Mouse (Mus musculus) thymus, adult 2 months (tissue): ENCODE measurements around the gene Zmynd10. TPM values are rescaled to one million over a fixed set of nuclear protein-coding genes. Genes with fewer than 3 reads are reported as not detected.
A peak's percentile ranks its signal among the peaks of the same experiment; 100 is the strongest.

ENCODE experiments used
- DNase-seq: peaks from one replicate; pipeline ENCODE4 v3.0.0; 2021
- H3K27ac ChIP-seq: fragments of 200-500 bp; 2 replicates; pipeline ENCODE4 v1.5.1; 2012; ENCODE audit warnings: low read length, control low read depth; ENCODE audit not compliant: control insufficient read depth, insufficient read depth
- H3K27me3 ChIP-seq: fragments of 200-500 bp; 2 replicates; pipeline ENCODE4 v1.6.1; 2012; ENCODE audit warnings: mild to moderate bottlenecking, low read length, moderate library complexity, mixed read lengths; ENCODE audit not compliant: control insufficient read depth, insufficient read depth
- H3K36me3 ChIP-seq: fragments of 200-500 bp; 2 replicates; pipeline ENCODE4 v1.6.1; 2012; ENCODE audit warnings: mild to moderate bottlenecking, low read length, moderate library complexity; ENCODE audit not compliant: control insufficient read depth, insufficient read depth
- H3K4me1 ChIP-seq: fragments of 200-500 bp; replicated peaks from 2 replicates; pipeline ENCODE4 v1.6.1; 2012; ENCODE audit warnings: low read length; ENCODE audit not compliant: control insufficient read depth, insufficient read depth
- H3K4me3 ChIP-seq: fragments of 200-500 bp; 2 replicates; pipeline ENCODE4 v1.5.1; 2012; ENCODE audit warnings: mild to moderate bottlenecking, low read length, control low read depth, moderate library complexity; ENCODE audit not compliant: control insufficient read depth, insufficient read depth
- CTCF ChIP-seq: fragments of 200-500 bp; IDR thresholded peaks from 2 replicates; pipeline ENCODE4 v1.5.1; 2012; ENCODE audit warnings: mild to moderate bottlenecking, control low read depth, low read length, moderate library complexity, borderline replicate concordance; ENCODE audit not compliant: control insufficient read depth, poor library complexity, insufficient read depth; ENCODE audit errors: extremely low read depth
- POLR2A ChIP-seq: fragments of 200-500 bp; IDR thresholded peaks from 2 replicates; pipeline ENCODE4 v1.6.1; 2012; ENCODE audit warnings: mild to moderate bottlenecking, low read length, control low read depth, moderate library complexity; ENCODE audit not compliant: control insufficient read depth, poor library complexity, insufficient read depth; ENCODE audit errors: extremely low read depth
- WGBS: fragments of 180-500 bp; shearing (Covaris S2); methylation state at CpG from one replicate; pipeline ENCODE4 v1.1.7; 2018; 5-methylcytosine and 5-hydroxymethylcytosine counted together
- polyA plus RNA-seq: library from polyadenylated mRNA; depleted of rRNA; stranded (reverse); fragments of >200 nt; gene quantifications from 2 replicates; pipeline ENCODE4 v1.2.3, GENCODE M21; 2012

The Zmynd10 gene
- polyA plus RNA-seq, 1 experiment = 3.4 TPM

DNA sequence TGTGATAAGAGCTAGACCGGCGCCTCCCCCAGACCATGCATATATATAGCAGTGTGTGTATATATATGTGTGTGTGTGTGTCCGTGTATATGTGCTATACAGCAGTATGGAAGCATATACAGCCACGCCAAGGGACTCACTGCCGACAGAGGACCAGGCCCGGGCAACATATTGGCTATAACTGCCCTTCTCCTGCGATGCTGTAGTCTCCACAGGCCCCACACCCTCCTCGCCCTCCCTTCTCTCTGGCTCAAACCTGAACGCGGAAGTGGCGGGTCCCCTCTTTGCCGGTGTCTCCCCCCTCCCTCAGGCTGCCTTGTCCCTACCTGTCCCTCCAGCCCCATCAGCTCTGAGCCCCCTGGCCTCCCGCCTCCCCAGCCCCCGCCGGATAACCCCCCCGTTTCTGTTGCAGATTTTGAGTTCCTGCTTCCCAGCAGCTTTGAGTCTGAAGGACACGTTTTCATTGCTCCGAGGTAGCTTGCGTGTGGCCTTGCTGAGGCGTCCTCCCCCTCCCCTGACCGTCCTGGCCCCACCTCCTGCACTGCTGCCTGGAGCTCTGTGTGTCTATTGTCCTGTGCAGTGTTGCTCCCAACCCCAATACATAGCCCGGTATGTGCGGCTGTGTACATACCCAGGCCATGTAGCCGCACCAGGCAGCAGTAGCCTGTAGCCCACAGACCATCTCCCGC is 25.2 kb upstream of the Zmynd10 start:
- peak overlapping the region; percentile 55 for H3K27ac ChIP-seq
- peak overlapping the region; percentile 29 for H3K4me3 ChIP-seq
- 11% methylated on average over 25 of the region's 25 CpGs for WGBS
- no peaks in the 10 kb centered on the region for H3K36me3 ChIP-seq
- TF ChIP-seq POLR2A (no peak), CTCF (no peak)
- peaks cover 24% of the 10 kb centered on the region for H3K4me1 ChIP-seq
- H3K27me3 ChIP-seq = no peaks in the 10 kb centered on the region
- peak; percentile 68 for DNase-seq

GRCm38 (mm10) chr9:107522400-107522711 is 24.7 kb upstream of the Zmynd10 start:
- 35% methylated on average over 2 of the region's 2 CpGs for WGBS
- no peak for DNase-seq
- Histone ChIP-seq H3K4me1 (peaks cover 24% of the 10 kb centered on the region), H3K27ac (no peak overlapping the region), H3K27me3 (no peaks in the 10 kb centered on the region), H3K4me3 (no peak overlapping the region), H3K36me3 (no peaks in the 10 kb centered on the region)
- no peak for TF ChIP-seq POLR2A
- no peak for TF ChIP-seq CTCF

GRCm38 (mm10) chr9:107526198-107527026 is 20.7 kb upstream of the Zmynd10 start:
- Histone ChIP-seq H3K27ac (no peak overlapping the region), H3K27me3 (no peaks in the 10 kb centered on the region)

GRCm38 (mm10) chr9:107533791-107534407 is 13.2 kb upstream of the Zmynd10 start, which contains the start of gene Tmem115:
Tmem115 (plus strand) TSS chr9:107533945.
- peak; percentile 89 for DNase-seq
- peak within 1 kb of the TSS; percentile 59 for H3K4me3 ChIP-seq
- TF ChIP-seq CTCF (peak; percentile 44; the same call in 1 of the 2 replicates), POLR2A (peak; percentile 71; the same call in 1 of the 2 replicates)
- peaks cover 32% of the 10 kb centered on the region for H3K4me1 ChIP-seq
- H3K27ac ChIP-seq = no peak within 1 kb of the TSS
- under 1% methylated on average over 48 of the region's 48 CpGs for WGBS
- H3K36me3 ChIP-seq = peaks cover 12% of the 10 kb centered on the region
- no peaks in the 10 kb centered on the region for H3K27me3 ChIP-seq

More at GRCm38 (mm10) chr9:107526198-107527026, 20.7 kb upstream of the Zmynd10 start:
- Histone ChIP-seq H3K4me1 (peaks cover 16% of the 10 kb centered on the region), H3K4me3 (peak overlapping the region; percentile 15), H3K36me3 (no peaks in the 10 kb centered on the region)
- WGBS = 15% methylated on average over 44 of the region's 44 CpGs
- TF ChIP-seq CTCF = no peak
- no peak for TF ChIP-seq POLR2A
- DNase-seq = peak; percentile 80

GRCm38 (mm10) chr9:107534408-107535202 is 12.5 kb upstream of the Zmynd10 start:
- under 1% methylated on average over 40 of the region's 40 CpGs for WGBS
- TF ChIP-seq POLR2A (no peak), CTCF (no peak)
- peak; percentile 33 for DNase-seq
- Histone ChIP-seq H3K36me3 (peaks cover 17% of the 10 kb centered on the region), H3K4me1 (peaks cover 32% of the 10 kb centered on the region), H3K4me3 (peak overlapping the region; percentile 59), H3K27me3 (no peaks in the 10 kb centered on the region), H3K27ac (no peak overlapping the region)

DNA sequence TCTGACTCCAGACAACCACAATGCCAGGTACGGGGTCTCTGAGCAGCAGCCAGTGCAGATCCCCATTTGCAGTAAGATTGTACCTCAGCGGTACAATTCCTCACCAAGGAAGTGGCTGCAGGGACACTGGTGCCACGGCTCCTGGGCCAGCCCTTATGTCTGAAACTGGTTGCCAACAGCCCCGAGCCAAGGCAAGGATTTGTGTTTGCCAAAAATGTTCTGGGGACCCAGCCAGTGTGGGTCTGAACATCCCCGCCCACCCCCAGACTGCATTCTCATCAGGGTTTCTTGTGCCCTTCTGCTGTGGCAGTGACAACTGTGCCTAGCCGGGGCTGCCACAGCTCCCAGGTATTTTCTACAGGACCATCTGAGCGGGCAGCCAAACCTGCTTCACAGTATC is 8.9 kb upstream of the Zmynd10 start:
- H3K4me3 ChIP-seq = no peak overlapping the region
- DNase-seq = no peak
- TF ChIP-seq POLR2A (no peak), CTCF (no peak)
- no peaks in the 10 kb centered on the region for H3K27me3 ChIP-seq
- 97% methylated on average over 7 of the region's 7 CpGs for WGBS
- peaks cover 17% of the 10 kb centered on the region for H3K36me3 ChIP-seq
- H3K4me1 ChIP-seq = peaks cover 45% of the 10 kb centered on the region
- no peak overlapping the region for H3K27ac ChIP-seq
